Mouse (Mus musculus) cerebellum, adult 9-11 months (tissue): Measurements from ENCODE around the gene Hadh.

Source experiments
- DNase-seq: peaks from one replicate; pipeline ENCODE4 v3.0.0; 2022

The Hadh gene

GRCm38 (mm10) chr3:131270381-131270780 lies 1.5 kb downstream of the Hadh start:
- DNase-seq: no peak

GRCm38 (mm10) chr3:131266366-131267050 lies 5.4 kb downstream of the Hadh start:
- DNase-seq: no peak

DNA sequence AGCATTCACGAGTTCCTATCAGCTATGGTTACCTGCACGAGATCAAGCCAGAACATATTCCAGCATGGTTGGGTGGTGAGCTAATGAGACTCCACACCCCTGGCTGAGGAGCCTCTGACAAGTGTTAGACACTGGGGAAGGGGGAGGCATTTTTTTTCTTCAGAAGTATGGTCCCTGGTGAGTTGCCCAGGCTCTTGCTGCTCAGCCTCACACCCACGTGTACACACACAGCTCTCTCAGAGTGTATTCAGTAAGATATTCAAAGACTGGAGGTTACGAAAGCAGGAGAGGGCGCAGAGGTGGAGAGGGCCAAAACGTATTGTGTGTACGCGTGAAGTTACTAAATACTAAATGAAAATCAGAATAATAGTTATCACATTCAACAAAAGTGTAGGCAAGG lies 6.4 kb downstream of the Hadh start:
- DNase-seq: no peak

GRCm38 (mm10) chr3:131263766-131264486 lies 8.0 kb downstream of the Hadh start:
- DNase-seq: no peak

- DNase-seq: no peak
Measured at GRCm38 (mm10) chr3:131260418-131260817, 11.5 kb downstream of the Hadh start.

DNA sequence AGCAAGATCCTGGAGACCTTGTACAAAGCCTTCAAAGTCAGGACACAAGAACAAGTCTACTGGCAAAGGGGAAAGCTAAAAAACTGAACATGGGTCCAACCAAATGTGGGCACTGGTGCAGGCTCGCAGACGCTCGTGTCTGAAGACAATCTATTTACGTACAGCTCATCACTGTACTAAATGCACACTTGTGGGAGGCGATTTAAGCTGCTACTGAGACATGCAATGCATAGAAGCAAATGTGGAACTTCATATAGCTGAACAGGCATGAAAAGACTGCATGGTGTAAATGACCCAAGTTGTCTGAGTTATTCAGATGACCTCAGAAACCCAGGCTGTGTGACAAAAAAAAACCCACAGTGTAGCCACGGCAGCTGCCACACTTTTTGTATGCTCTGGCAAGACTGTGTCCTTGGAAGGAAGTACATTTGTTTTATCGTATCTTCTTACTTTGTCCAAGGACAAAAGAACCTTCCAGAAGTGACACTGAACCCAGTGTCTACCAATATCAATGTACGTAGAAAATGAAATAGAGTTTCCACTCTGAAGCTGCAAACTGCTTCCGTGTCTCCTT lies 12.4 kb downstream of the Hadh start:
- no peak for DNase-seq

GRCm38 (mm10) chr3:131258921-131259320 lies 13.0 kb downstream of the Hadh start:
- no peak for DNase-seq

DNA sequence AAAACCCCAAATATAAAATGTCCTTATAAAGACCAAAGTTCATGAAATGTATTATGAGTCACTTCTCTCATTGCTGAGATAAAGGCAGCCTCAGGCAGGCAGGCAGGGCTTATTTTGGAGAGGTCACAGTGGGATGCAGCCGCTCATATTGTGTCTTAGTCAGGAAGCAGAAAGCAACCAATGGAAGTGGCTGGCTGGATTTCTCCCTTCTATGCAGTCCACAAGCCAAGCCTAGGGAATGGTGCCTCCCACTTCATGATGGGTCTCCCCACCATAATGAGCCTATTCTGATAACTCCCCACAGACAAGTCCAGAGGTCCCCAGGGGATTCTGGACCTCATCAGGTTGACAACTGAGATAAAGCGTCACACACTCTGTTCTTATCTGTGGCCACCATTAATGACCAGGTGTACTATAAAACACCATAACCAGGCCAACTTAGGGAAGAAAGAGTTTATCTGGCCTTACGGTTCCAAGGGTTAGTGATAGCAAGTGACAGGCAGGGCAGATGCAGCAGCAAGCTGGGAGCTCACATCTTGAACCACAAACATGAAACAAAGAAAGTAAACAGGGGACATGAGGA lies 16.4 kb downstream of the Hadh start:
- no peak for DNase-seq

GRCm38 (mm10) chr3:131254991-131255390 lies 16.9 kb downstream of the Hadh start:
- DNase-seq: no peak

DNA sequence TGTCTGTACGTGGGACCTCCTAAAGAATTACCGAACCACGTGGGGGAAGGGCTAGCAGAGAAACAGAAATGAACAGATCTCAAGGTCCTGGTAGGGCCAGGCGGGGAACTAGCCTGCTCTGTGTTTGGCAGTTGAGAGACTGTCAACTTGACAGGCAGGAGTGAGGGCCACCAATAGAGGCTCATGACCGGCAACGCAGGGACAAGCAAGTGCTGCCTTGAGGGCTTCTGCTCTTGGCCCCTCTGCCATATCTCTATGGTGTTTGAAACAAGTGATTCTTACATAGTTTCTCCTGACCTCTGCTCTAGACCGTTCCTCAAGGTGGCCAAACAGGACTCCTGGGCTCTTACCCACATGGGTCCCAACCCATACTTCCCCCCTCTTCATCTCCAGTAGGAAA lies 20.3 kb downstream of the Hadh start:
- DNase-seq: no peak

DNA sequence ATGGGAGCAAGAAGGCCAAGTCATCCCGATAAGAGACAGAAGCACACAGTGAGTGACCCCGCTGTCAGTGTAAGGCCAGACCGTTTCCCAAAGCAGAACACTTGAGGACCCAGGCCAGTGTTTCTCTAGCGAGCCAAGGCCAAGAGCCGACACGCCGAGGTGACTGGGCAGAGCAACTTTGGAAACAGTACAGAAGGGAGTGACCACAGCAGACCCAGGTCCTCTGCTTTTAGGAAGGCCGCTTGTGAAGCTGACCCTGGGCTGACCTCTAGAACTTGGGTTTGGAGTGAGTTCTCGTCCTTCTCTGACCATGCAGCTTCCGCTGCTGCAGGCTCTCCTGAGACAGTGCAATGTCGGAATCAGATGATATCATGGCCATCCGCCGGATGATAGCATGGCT lies 20.9 kb downstream of the Hadh start:
- no peak for DNase-seq

- no peak for DNase-seq
Measured at GRCm38 (mm10) chr3:131250283-131250682, 21.6 kb downstream of the Hadh start.

DNA sequence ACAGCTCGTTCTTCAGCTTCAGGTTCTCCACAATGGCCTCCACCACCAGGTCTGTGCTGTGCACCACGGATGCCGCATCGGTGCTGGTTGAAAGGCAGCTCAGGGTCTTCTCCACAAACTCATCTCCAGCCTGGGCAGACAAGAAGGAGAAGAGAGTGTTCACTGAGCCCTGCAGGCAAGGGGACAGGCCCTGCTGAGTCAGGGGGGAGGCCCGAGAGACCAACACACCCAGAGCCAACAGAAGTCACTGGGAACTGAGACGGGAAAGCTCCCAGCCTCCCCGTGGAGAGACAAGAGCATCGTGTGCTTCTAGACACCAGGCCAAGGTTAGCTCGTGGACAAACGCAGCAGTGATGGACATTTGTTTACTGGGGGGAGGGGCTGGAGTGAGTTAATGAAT lies 23.5 kb downstream of the Hadh start:
- no peak for DNase-seq

DNA sequence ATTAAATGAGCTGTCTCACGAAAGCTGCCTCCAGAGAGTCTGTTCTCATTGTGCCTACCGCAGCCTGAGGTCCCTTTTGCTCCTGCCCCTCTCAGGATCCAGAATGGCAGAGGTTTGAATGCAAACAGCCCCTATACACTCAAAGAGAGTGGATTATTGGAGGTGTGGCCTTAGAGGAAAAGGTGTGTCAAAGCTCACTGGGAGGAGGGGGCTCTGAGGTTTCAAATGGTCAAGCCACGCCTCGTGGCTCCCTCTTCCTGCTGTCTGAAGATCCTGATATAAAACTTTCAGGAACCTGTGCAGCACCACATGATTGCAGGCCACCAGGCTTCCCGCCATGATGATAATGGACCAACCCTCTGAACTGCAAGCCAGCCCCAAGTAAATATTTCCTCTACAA lies 24.1 kb downstream of the Hadh start:
- no peak for DNase-seq

DNA sequence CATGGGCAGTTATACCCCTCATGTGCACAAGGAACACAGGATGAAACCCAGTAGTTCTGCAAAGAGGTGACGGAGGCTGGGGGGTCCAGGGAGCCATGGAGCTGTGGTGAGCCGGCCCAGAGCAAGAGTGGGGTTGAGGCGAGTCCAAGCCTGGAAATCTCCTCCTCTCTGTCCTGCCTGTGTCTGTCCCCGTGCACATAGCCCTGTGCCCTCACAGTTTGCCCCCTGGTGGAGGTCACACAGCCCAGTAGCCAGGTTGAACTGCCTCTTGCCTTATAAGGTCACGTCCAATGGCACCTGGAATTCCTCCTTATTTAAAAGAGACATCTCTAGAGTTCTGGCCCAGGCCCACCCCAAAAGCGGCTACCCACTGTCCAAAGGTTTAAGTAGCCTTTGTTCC lies 24.5 kb downstream of the Hadh start:
- DNase-seq: no peak

- no peak for DNase-seq
Measured at GRCm38 (mm10) chr3:131246579-131247046, 25.3 kb downstream of the Hadh start.

GRCm38 (mm10) chr3:131245766-131246578 lies 25.9 kb downstream of the Hadh start:
- peak; percentile 19 for DNase-seq

DNA sequence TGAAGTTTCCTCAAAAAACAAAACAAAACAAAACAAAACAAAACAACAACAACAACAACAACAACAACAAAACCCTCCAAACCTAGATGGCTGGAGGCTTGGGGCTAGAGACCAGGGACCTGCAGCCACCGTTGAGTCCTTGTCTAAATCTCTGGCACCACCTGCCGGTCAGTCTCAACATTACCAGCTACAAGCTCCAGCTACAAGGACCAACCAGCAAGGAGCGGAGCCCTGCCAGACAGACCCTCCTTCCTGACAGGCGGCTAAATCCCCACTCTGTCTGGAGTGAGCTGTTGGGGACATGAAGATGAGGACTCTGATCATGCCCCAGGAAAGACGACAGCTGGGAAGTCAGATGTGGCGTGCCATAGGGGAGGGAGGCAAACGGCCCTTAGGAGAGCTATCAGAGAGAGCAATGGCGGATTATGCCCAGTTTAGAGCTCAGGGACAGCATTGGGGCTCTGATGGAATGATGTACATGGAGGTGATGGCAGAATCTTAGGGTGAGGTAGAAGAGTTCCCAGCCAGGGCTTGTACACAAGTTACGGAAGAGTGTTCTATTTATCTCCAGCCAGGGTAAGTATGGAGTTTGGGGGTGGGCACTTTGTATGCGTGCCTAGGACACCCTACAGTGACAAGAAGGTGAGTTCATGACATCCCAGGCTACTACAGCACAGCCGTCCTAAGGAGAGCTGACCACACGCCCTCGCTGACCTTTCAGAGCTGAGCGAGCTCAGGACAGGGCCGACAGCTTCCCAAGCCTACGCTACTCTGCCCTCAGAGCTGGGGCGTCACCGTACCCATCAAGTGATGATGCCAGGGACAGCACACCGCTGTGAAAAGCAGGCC lies 33.9 kb downstream of the Hadh start:
- DNase-seq: peak; percentile 53

GRCm38 (mm10) chr3:131237061-131237460 lies 34.8 kb downstream of the Hadh start:
- no peak for DNase-seq

DNA sequence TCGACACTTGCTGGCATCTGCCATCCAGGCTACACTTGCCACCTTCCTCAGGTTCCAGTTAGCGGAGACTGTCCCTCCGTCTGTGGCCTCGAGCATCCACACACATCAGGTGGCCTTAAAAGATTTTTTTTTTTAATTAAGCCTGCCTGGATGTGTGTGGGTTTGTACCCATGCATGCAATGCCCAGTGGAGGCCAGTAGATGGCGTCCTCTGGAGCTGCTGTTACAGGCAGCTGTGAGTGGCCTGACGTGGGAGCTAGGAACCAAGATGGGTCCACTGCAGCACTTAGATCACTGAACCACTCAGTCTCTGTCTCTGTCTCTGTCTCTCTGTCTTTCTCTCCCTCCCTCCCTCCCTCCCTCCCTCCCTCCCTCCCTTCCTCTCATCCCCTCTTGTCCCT lies 43.8 kb downstream of the Hadh start:
- DNase-seq: no peak

- no peak for DNase-seq
Measured at GRCm38 (mm10) chr3:131218636-131219390, 53.1 kb downstream of the Hadh start.
